Mouse (Mus musculus) granulocyte monocyte progenitor cell, adult 5-6 weeks (primary cell): ENCODE measurements around the gene 4932438H23Rik. TPM values are rescaled to one million over a fixed set of nuclear protein-coding genes. Genes with fewer than 3 reads are reported as not detected.

Experiments
- ATAC-seq: replicated peaks from 2 replicates; pipeline ENCODE4 v1.8.0; 2016; ENCODE audit warnings: mild to moderate bottlenecking, moderate TSS enrichment, inconsistent platforms; ENCODE audit not compliant: poor library complexity, severe bottlenecking
- total RNA-seq, 2 experiments: library from RNA; stranded (forward) in 1 of 2; stranded (reverse) in 1 of 2; fragments of 200-712, 200-1000 nt in 1 of 2; fragments of >200 nt in 1 of 2; fragmentation: Nextera tagmentation in 1 of 2; gene quantifications; 2 replicates each; pipeline ENCODE4 v1.2.3; 2014 to 2017

Gene 4932438H23Rik
- total RNA-seq, 2 experiments from 2014 or later: 0.88 TPM; not detected in 1

- ATAC-seq: peak; percentile 67
These were observed 33.2 kb downstream of the 4932438H23Rik start for GRCm38 (mm10) chr16:91061531-91062318.

GRCm38 (mm10) chr16:91057741-91058140, 37.2 kb downstream of the 4932438H23Rik start:
- ATAC-seq: no peak

- no peak for ATAC-seq
These were observed 37.7 kb downstream of the 4932438H23Rik start for GRCm38 (mm10) chr16:91057261-91057660.

GRCm38 (mm10) chr16:91056043-91056821, 38.7 kb downstream of the 4932438H23Rik start:
- peak; percentile 83 for ATAC-seq

- ATAC-seq: no peak
These were observed 39.8 kb downstream of the 4932438H23Rik start for GRCm38 (mm10) chr16:91055150-91055549.

GRCm38 (mm10) chr16:91053599-91053998, 41.3 kb downstream of the 4932438H23Rik start:
- ATAC-seq: no peak

GRCm38 (mm10) chr16:91045511-91045910, 49.4 kb downstream of the 4932438H23Rik start:
- peak; percentile 33 for ATAC-seq

- peak; percentile 87 for ATAC-seq
These were observed 50.4 kb downstream of the 4932438H23Rik start, which contains the start of gene Paxbp1 for GRCm38 (mm10) chr16:91044270-91045182. Gene Paxbp1 (minus strand): TSS chr16:91044543.

- ATAC-seq: peak; percentile 52
These were observed 51.3 kb downstream of the 4932438H23Rik start for GRCm38 (mm10) chr16:91043461-91044248.

GRCm38 (mm10) chr16:91042640-91043039, 52.3 kb downstream of the 4932438H23Rik start:
- ATAC-seq: no peak

GRCm38 (mm10) chr16:91035866-91036265, 59.1 kb downstream of the 4932438H23Rik start:
- no peak for ATAC-seq

GRCm38 (mm10) chr16:91030751-91031150, 64.2 kb downstream of the 4932438H23Rik start:
- ATAC-seq: peak; percentile 35

GRCm38 (mm10) chr16:91029901-91030300, 65.0 kb downstream of the 4932438H23Rik start:
- no peak for ATAC-seq

GRCm38 (mm10) chr16:91029161-91029743, 65.7 kb downstream of the 4932438H23Rik start:
- no peak for ATAC-seq

GRCm38 (mm10) chr16:91026290-91026689, 68.6 kb downstream of the 4932438H23Rik start:
- no peak for ATAC-seq

GRCm38 (mm10) chr16:91023384-91023783, 71.5 kb downstream of the 4932438H23Rik start:
- ATAC-seq: no peak

- peak; percentile 92 for ATAC-seq
These were observed 74.0 kb downstream of the 4932438H23Rik start for GRCm38 (mm10) chr16:91020842-91021483.

- no peak for ATAC-seq
These were observed 75.4 kb downstream of the 4932438H23Rik start for GRCm38 (mm10) chr16:91019476-91019875.

GRCm38 (mm10) chr16:91015761-91016160, 79.2 kb downstream of the 4932438H23Rik start:
- no peak for ATAC-seq
